Mouse (Mus musculus) kidney, adult 18-20 months (tissue): ENCODE data around the gene Fam71f2.

Experiments
- DNase-seq: peaks from one replicate; pipeline ENCODE4 v3.0.0; 2021

Gene Fam71f2

DNA sequence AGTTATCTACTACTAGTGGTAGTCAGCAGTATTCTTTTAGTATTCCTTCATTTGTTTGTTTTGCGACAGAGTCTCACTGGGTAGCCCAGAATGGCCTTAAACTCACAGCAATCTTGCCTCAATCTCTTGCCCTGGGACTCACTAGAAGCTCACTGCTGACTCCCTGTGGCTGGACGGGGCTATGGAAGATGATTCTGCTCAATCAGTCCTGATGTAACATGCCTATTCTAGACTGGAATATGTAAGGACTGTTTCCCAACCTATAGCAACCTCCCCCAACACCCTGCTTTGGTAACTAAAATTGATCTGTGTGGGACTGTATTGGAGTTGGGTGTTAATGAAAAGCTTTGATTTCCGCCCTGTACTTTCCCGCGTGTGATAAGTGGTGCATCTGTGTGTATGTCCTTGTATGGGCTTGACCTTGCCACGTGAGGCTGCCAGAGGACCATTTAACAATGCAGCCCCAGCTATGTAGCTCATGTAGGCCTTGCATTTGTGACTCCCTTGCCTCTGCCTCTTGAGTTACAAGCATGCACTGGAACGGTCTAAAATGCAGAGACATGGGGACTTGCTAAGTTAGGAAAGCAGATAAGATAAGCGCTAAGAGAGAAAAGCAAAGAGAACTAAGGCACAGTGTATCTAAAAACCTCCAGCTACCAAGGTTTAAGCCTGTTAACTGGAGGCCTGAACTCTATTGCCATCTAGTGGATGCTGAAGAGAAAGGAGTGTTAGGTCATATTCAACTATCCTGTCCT is 703 bp upstream of the Fam71f2 start:
- peak; percentile 12 for DNase-seq

DNA sequence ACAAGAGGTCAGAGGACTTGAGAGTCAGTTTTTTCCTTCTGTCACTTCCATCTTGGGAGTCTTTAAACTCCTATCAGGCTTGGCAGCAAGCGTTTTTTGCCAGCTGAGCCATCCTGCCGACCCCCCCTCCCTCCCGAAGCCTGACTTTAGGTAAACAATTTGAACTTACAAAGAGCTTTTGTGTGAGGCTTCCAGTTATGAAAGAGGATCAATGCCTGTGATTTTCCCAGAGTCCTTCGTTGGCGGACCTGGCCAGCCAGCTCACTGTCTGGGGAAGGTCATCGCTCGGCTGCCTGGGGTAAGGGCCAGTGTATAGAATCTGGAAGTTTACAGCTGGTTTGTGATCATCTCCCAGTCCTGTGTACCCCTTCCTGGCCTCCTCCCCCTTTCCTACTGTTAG is 1.3 kb downstream of the Fam71f2 start:
- DNase-seq = no peak

DNA sequence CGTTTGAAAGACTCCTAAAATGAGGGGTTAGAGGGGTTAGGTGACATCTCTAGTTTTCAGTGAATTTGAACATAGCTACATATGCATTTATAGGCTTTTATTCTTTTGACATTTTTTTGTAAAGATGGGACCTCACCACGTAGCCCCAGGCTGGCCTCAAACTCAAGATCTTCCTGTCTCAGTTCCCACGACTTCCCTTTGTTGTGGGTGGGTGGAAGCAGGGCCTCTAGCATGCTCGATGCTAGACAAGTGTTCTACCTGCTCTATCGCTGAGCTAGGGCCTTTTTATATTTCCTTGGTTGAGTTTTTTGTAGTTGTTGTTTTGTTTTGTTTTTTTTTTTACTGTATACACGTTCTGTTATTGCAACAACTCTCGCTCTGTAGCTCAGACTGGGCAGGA is 7.5 kb downstream of the Fam71f2 start:
- no peak for DNase-seq

DNA sequence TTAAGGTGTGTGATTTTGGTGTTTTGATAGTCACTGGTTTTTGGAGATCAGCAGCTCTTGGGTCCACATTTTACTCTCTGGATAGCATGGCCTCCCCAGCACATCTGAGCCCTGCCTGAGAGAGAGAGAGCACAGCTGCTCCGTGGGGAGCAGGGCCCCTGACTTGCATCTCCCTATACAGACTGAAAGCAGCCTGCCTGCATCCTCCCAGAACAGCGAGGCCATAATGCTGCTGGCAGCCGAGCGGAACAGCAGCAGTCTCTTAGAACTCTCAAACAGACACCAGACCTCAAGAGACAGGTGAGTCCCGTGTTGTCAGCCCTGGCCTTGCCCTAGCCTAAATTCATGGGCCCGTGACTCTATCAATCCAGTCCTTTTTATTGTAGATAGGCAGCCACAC is 8.1 kb downstream of the Fam71f2 start:
- DNase-seq = no peak

DNA sequence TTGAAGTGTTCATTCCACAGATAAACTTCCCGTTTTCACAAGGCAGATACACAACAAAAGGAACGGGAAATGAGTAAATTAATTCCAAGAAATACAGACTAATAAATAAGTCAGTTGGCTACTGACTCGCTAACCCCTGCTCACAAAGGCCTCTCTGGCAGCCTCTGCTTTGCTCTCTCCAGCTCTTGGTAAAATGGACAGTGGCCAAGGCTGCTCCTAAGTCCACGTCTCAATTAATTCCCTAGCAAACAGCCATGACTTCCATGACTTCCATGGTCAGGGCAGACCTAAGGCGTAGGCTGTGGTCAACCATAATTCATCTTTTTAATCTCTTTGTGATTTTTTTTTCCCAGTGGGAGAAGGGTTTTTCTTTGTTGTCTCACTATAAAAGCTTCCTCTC is 8.6 kb downstream of the Fam71f2 start:
- DNase-seq = no peak

DNA sequence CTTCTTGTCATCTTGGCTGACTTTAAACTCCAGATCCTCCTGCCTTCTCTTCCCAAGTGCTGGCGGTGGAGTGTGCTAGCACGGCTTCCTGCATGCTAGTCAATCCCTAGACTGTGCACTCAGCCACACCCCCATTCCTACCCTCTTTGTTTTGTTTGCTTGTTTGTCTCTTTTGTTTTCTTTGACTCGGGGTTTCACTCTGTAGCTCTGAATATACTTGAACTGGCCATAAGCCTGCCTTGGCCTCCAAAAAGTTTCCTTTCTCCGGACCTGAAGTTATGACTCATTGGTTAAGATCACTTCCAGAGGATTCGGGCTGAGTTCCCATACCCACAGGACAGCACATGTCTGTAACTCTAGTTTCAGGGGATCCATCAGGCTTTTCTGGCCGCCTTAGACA is 9.3 kb downstream of the Fam71f2 start:
- DNase-seq = no peak

DNA sequence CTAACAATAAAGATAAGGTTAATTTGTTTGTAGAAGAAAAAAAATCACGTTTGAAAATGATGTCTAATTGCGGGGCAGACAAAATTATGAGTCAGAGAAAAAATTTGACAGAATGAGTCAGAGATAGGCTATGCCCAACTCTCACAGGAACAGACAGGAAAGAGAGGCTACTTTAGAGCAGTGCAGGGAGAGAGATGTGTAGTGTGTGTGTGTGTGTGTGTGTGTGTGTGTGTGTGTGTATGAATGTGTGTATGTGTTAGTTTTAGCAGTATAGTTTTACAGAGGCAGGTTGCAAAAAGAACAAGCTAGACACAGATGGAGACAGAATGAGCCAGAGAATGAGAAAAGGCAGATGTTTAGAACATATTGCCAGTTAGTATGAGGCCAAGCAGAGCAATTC is 19.7 kb downstream of the Fam71f2 start:
- DNase-seq = no peak

DNA sequence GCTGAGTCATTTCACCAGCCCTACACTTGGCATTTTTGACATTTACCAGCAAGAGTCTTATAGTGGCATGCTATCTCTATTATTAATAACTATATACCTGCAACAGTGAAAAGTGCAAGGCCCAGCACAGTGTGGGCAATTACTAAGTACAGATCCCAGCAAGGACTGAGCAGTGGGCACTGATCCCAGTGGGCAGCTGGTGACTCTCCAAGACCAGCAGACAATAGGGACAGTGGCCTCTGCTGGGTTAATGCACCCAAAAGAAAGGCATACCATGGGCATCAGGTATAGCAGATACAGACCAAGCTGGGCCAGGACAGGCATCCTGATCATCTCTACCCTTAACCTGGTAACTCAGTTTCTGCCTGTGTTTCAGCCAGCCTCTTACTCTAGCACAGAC is 23.9 kb downstream of the Fam71f2 start:
- no peak for DNase-seq

DNA sequence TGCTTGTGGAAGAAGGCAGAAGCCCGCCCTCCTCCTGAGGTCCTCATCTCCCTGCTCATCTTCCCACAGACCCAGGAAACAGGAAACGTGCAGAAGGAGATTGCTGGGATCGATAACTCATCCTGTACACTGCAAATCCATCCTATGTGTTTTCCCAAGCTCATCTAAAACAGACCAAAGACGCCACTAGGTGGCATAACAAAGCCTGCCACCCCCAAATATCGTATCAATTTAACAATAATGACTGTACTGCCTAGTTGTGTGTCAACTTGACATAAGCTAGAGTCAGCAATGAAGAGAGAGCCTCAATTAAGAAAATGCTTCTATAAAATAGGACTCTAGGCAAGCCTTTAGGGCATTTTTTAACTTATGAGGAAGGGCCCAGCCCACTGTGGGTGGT is 24.3 kb downstream of the Fam71f2 start:
- no peak for DNase-seq

DNA sequence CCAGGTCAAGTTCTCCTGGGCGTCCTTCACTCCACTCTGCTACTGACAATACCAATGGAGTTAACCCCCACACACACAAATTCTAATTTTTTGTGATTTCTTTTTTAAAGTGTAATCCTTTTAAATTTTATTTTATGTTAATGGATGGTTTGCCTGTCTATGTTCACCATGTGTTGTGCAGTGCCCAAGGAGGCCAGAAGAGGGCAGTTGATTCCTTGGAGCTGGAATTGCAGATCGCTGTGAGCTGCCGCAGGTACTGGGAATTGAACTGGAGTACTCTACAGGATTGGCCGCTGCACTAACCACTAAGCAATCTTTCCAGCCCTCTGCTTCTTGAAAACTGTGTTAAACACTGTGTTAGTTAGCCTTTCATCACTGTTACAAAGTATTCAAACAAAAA is 26.1 kb downstream of the Fam71f2 start:
- DNase-seq = no peak

DNA sequence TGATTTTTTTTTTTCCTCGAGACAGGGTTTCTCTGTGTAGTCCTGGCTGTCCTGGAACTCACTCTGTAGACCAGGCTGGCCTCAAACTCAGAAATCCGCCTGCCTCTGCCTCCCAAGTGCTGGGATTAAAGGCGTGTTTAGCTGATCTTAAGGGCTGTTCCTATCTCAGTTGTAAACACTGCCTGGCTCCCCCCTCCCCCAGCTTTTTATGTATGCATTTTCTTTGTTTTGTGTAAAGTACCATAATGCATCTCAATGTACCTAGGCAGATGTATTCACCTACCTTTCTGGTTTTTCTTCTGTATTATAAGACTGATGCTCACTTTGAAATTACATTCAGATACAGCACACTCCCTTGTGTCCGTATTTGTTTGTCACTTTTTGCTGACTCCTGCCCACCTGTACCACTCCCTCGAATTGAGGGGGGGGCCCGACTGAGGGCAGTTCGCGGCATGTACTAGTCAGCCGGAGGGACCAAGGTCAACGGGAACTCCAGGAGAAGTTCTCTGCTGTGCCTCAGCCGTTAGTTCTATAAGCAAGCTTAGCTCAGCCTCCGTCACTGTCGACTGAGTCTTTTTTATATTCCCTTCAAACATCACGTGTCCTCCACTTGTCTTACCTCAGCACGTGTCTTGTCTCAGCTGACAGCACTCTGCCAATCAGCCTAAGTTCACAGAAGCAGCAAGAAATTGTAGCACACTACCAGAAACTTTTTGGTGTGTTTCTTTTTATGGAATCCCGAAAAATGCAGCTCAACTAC is 29.6 kb downstream of the Fam71f2 start:
- no peak for DNase-seq

DNA sequence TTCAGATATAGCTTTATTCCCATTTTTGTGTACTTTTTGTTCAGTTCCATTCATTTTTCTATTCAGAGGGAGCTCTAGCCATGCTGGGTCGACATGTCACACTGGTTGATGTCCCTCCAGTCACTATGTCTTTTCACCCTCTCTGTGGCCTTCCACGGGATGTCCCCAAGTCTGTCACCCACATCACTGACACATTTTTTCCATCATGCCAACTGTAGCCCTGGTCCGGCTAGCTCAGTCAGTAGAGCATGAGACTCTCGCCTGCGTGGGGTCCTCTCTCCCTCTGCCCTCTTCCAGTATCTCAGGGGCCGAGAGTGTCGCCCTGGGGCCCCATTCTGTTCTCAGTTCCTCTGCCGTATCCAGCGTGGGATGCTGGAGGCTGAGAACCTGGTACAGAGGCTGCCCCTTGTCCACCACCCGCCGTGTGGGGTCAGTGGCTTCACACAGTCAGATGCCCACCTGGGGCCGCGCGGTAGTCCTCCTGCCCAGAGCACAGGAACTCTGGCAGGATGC is 34.4 kb downstream of the Fam71f2 start:
- no peak for DNase-seq

DNA sequence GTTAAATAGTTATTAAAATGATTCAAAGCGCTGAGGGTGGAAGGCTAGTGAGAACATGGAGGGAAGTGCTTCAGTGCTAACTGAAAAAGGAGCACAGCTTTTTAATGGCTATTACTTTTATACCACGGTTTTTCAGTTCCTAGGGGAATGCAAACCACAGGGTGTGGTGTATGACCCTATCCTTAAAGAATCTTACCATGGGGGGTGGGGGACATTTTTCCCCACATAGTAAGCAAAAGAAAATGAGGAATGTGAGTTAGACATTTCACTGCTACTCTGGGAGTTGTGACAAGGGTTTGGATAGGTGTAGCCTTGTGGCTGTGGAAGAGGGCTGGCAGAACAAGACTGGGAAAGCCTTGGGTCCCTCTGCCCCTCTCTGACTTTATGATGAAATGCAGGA is 37.9 kb downstream of the Fam71f2 start:
- no peak for DNase-seq

DNA sequence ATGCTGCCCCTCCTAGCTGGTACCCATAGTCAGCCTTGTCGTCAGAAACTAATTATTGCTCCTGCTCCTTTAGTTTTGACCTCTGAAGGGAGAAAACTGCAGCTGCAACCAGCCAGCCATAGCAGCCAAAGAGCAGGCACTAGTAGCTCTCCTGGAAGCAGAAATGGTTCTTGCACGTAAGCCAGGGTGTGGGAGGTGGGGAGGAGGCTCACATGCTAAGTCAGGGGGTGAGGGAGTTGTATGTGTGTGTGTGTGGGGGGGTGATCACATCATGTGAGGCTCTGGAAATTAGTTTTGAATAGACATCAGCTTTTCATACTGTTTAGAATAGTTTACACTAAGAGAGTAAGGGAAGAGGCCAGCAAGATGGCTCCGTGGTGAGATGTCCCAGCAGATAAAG is 38.5 kb downstream of the Fam71f2 start:
- DNase-seq = no peak

DNA sequence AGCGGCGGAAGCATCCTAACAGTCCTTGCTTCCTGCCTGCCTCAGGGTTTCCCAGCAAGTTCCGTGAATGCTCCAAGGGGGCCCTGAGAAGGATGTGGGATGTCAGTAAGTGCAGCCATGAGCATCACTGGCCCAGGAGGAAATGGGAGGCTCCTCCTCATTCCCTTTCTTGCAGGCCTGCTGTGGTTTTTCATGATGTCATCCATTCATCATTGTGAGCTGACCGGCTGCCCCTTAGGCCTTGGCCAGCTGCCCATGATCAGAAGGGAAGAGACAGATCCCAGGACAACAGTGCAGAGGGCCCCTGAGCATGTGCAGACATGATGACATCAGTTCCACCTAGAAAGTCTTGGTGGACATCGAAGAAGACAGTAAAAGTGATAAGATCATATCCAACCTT is 39.5 kb downstream of the Fam71f2 start, which contains the start of gene Fam71f1:
Gene Fam71f1, plus strand, starts transcription at position 262 of the 400 bp plus-strand sequence.
- DNase-seq = no peak

DNA sequence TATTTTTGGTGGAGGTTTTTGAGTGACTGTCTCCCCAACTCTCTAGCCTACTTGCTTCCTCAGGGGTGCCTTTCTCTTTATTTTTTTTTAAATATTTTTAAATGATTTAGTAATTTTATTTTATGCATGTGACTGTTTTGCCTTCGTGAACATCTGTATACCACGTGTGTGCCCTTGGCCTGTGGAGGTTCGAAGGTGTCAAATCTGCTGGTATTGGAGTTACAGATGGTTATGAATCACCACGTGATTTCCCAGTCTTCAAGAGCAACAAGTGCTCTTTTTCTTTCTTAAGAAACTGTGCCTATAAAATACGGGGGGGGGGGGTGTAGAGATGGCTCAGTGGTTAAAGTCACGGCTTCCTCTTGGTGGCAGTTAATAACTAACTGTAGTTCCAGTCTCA is 42.2 kb downstream of the Fam71f2 start:
- DNase-seq = no peak

DNA sequence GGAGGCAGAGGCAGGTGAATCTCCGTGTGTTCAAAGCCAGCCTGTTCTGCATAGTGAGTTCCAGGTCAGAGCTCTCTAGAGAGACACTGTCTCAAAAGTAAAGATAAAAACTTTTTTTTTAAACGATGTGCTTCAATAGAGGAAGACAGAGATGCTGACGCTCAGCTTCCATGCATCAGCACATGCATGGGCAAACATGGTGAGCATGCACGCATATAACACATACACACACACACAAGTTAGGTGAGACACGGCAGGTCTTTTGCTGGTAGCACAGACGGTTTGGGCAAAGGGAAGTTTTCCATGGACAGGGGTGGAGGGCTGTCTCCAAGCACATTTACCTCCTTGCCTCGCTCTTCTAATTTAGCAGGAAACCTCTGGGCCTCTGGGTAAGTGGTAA is 42.8 kb downstream of the Fam71f2 start:
- no peak for DNase-seq

DNA sequence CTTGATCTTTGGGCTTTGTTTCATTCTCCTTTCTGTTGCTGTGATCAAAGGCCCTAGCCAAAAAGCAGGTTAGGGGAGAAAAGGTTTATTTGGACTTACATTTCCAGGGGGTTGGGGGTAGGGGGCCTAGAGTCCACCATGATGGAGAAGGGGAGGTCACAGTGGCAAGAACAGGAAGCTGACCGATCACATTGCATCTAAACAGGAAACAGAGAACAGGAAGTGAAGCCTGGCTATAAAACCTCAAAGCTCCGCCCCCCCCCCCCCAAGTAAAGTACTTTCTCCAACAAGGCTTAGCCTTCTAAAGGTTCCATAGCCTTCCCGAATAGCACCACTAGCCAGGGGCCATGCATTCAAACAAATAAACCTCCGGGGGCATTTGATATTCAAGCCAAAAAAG is 43.3 kb downstream of the Fam71f2 start:
- no peak for DNase-seq

DNA sequence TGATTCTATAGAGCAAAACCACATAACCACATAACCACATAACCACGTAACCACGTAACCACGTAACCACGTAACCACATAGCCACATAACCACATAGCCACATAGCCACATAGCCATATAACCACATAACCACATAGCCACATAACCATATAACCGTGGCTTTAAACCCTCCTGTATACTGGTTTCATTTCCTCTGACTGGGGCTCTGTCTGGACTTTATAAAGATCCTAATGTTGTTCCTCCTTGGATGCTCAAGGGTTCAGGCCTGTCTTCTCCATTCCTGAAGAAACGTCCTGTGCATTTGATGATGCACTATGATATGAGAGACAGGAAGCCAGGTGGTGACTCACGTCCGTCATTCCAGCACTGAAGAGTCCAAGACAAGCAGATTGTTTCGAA is 47.6 kb downstream of the Fam71f2 start:
- no peak for DNase-seq

DNA sequence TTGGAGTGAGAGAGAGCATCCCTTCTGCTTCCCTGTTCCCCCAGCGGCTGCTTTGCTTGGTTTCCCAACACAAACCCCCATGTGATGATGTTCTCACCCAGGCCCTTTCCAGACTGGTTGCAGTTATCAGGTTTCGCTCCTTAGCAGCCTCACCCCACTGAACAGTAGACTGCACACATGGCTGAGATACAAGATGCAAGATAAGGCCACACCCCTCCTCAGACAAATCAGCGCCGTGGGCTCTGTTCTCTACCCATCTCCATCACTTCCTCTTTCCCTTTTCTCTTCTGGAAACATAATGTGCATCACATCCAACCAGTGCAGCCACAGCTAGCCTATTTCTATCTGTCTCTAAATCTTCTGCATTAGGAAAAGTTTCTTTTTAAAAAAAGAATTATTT is 50.1 kb downstream of the Fam71f2 start:
- no peak for DNase-seq
